Mouse (Mus musculus) embryonic facial prominence, embryonic 11.5 days (tissue): ENCODE measurements around the gene Tepp. TPM values are rescaled to one million over a fixed set of nuclear protein-coding genes. Genes with fewer than 3 reads are reported as not detected.

Experiments
- ATAC-seq: fragments of 200-750 bp; cut with Nextera tagmentation; replicated peaks from 2 replicates; pipeline ENCODE4 v1.8.0; 2017; ENCODE audit warnings: low read depth; ENCODE audit not compliant: insufficient number of reproducible peaks, low FRiP score, low TSS enrichment
- DNase-seq: peaks from one replicate; pipeline ENCODE4 v3.0.0-alpha.2; 2015; ENCODE audit warnings: low spot score
- H3K27ac ChIP-seq: fragments of 300-500 bp; sonication (generic); replicated peaks from 2 replicates; pipeline ENCODE4 v1.5.1; 2014; ENCODE audit warnings: mild to moderate bottlenecking, low read depth, low read length, control low read depth
- H3K27me3 ChIP-seq: fragments of 300-500 bp; sonication (generic); 2 replicates; pipeline ENCODE4 v1.6.1; 2014; ENCODE audit warnings: mild to moderate bottlenecking, low read length, moderate library complexity, mixed read lengths; ENCODE audit not compliant: control insufficient read depth, insufficient read depth
- H3K36me3 ChIP-seq: fragments of 300-500 bp; sonication (generic); replicated peaks from 2 replicates; pipeline ENCODE4 v1.6.1; 2014; ENCODE audit warnings: low read depth, mild to moderate bottlenecking, low read length, moderate library complexity, mixed read lengths; ENCODE audit not compliant: control insufficient read depth, insufficient read depth
- H3K4me1 ChIP-seq: fragments of 300-500 bp; sonication (generic); 2 replicates; pipeline ENCODE4 v1.6.1; 2014; ENCODE audit warnings: low read length, mixed read lengths; ENCODE audit not compliant: control insufficient read depth, insufficient read depth
- H3K4me2 ChIP-seq: fragments of 300-500 bp; sonication (generic); 2 replicates; pipeline ENCODE4 v1.6.1; 2014; ENCODE audit warnings: low read depth, mild to moderate bottlenecking, control low read depth, low read length, moderate library complexity
- H3K4me3 ChIP-seq: fragments of 300-500 bp; sonication (generic); 2 replicates; pipeline ENCODE4 v1.5.1; 2014; ENCODE audit warnings: low read depth, low read length, control low read depth
- H3K9ac ChIP-seq: fragments of 300-500 bp; sonication (generic); replicated peaks from 2 replicates; pipeline ENCODE4 v1.6.1; 2014; ENCODE audit warnings: mild to moderate bottlenecking, control low read depth, low read length
- H3K9me3 ChIP-seq: fragments of 300-500 bp; sonication (generic); replicated peaks from 2 replicates; pipeline ENCODE4 v1.6.1; 2016; ENCODE audit warnings: mild to moderate bottlenecking, low read length, inconsistent platforms, mixed read lengths; ENCODE audit not compliant: control insufficient read depth
- WGBS: fragments of 180-500 bp; shearing (Covaris S2); extraction: QIAGEN DNeasy Blood & Tissue Kit; methylation state at CpG from one replicate; pipeline ENCODE4 v1.1.7; 2014; 5-methylcytosine and 5-hydroxymethylcytosine counted together
- polyA plus RNA-seq: library from polyadenylated mRNA; unstranded; fragments of >200 nt; fragmentation: Nextera tagmentation; extraction: Ambion mirVana; gene quantifications from 2 replicates; pipeline ENCODE4 v1.2.1, GENCODE M21; 2014

Tepp gene
- polyA plus RNA-seq, 1 experiment from 2014 or later = not detected

GRCm38 (mm10) chr8:95348356-95348755 lies 38.0 kb downstream of the Tepp start:
- Histone ChIP-seq H3K27ac (no peak overlapping the region), H3K4me2 (no peak overlapping the region; the same call in 1 of the 2 replicates), H3K4me3 (no peak overlapping the region), H3K9me3 (no peaks in the 10 kb centered on the region), H3K4me1 (no peaks in the 10 kb centered on the region), H3K36me3 (no peaks in the 10 kb centered on the region), H3K9ac (no peak overlapping the region), H3K27me3 (peaks cover 4% of the 10 kb centered on the region; the same call in 1 of the 2 replicates)
- no peak for ATAC-seq
- WGBS = 77% methylated on average over 2 of the region's 2 CpGs
- DNase-seq = no peak

GRCm38 (mm10) chr8:95348811-95349630 lies 38.7 kb downstream of the Tepp start:
- H3K9ac ChIP-seq = no peak overlapping the region

GRCm38 (mm10) chr8:95351461-95351860 lies 41.1 kb downstream of the Tepp start:
- H3K4me1 ChIP-seq = no peaks in the 10 kb centered on the region
- H3K27me3 ChIP-seq = peaks cover 4% of the 10 kb centered on the region; the same call in 1 of the 2 replicates
- H3K4me3 ChIP-seq = peak overlapping the region; percentile 81; the same call in 1 of the 2 replicates
- H3K4me2 ChIP-seq = peak overlapping the region; percentile 98
- DNase-seq = peak; percentile 66
- ATAC-seq = no peak
- H3K27ac ChIP-seq = no peak overlapping the region
- WGBS = 2% methylated on average over 15 of the region's 15 CpGs
- H3K36me3 ChIP-seq = no peaks in the 10 kb centered on the region
- H3K9ac ChIP-seq = no peak overlapping the region
- H3K9me3 ChIP-seq = no peaks in the 10 kb centered on the region

More at GRCm38 (mm10) chr8:95348811-95349630, 38.7 kb downstream of the Tepp start:
- DNase-seq (no peak), ATAC-seq (no peak)
- Histone ChIP-seq H3K27me3 (peaks cover 4% of the 10 kb centered on the region; the same call in 1 of the 2 replicates), H3K4me3 (no peak overlapping the region), H3K9me3 (no peaks in the 10 kb centered on the region), H3K4me2 (no peak overlapping the region; the same call in 1 of the 2 replicates), H3K27ac (no peak overlapping the region), H3K36me3 (no peaks in the 10 kb centered on the region), H3K4me1 (no peaks in the 10 kb centered on the region)
- 66% methylated on average over 19 of the region's 19 CpGs for WGBS

GRCm38 (mm10) chr8:95352151-95352870 lies 41.9 kb downstream of the Tepp start, which contains the start of gene Mmp15:
Gene Mmp15, plus strand, starts transcription at chr8:95352268.
- Histone ChIP-seq H3K4me2 (peak within 1 kb of the TSS; percentile 98), H3K9ac (peak within 1 kb of the TSS; percentile 88), H3K27me3 (peaks cover 4% of the 10 kb centered on the region; the same call in 1 of the 2 replicates), H3K27ac (peak within 1 kb of the TSS; percentile 72), H3K36me3 (no peaks in the 10 kb centered on the region), H3K4me3 (peak within 1 kb of the TSS; percentile 81), H3K4me1 (no peaks in the 10 kb centered on the region), H3K9me3 (no peaks in the 10 kb centered on the region)
- WGBS = under 1% methylated on average over 80 of the region's 80 CpGs
- DNase-seq = peak; percentile 86
- peak; percentile 68 for ATAC-seq

- Histone ChIP-seq H3K27me3 (peaks cover 4% of the 10 kb centered on the region; the same call in 1 of the 2 replicates), H3K4me1 (no peaks in the 10 kb centered on the region)
These were observed 42.8 kb downstream of the Tepp start for GRCm38 (mm10) chr8:95352871-95353866.

GRCm38 (mm10) chr8:95354606-95355005 lies 44.2 kb downstream of the Tepp start:
- ATAC-seq (no peak), DNase-seq (no peak)
- Histone ChIP-seq H3K4me2 (no peak overlapping the region), H3K4me1 (no peaks in the 10 kb centered on the region; the same call in 1 of the 2 replicates), H3K27me3 (peaks cover 4% of the 10 kb centered on the region; the same call in 1 of the 2 replicates), H3K27ac (no peak overlapping the region), H3K36me3 (no peaks in the 10 kb centered on the region), H3K4me3 (no peak overlapping the region), H3K9me3 (no peaks in the 10 kb centered on the region), H3K9ac (no peak overlapping the region)
- WGBS = 86% methylated on average over 2 of the region's 2 CpGs

More at GRCm38 (mm10) chr8:95352871-95353866, 42.8 kb downstream of the Tepp start:
- Histone ChIP-seq H3K9me3 (no peaks in the 10 kb centered on the region), H3K27ac (peak overlapping the region; percentile 72; the same call in 1 of the 2 replicates), H3K4me3 (peak overlapping the region; percentile 81), H3K9ac (peak overlapping the region; percentile 88), H3K36me3 (no peaks in the 10 kb centered on the region), H3K4me2 (peak overlapping the region; percentile 98)
- ATAC-seq (peak; percentile 37), DNase-seq (peak; percentile 70)
- WGBS = 2% methylated on average over 61 of the region's 62 CpGs
